Comparison of ENCODE assay signal across 9 mouse cellular contexts in genomic region chr9:55545556-55546175, GRCm38 (mm10). TPM values are rescaled to one million over a fixed set of nuclear protein-coding genes. Genes with fewer than 3 reads are reported as not detected.
DNase-seq lines count a peak whose midpoint lies in the region; ATAC-seq and TF ChIP-seq lines count a peak whose summit lies in the region.
"Had no signal": no experiment of that assay in that cellular context is flagged by ENCODE, and none has a peak within 500 bp of the region (broad histone marks: within the 10 kb centered on the region; RNA-seq: fewer than 3 reads in every experiment).

No protein-coding gene starts in this region.

- peak; percentile 9 for DNase-seq in cerebellum, adult 9-11 months
- DNase-seq in cerebellum, adult 11 months = no peak
- peak; percentile 49 for DNase-seq in forebrain, postnatal 0 days
- DNase-seq in kidney, postnatal 10 days = peak; percentile 29
- DNase-seq in thymus, postnatal 14 days = no peak
- DNase-seq in spleen, postnatal 36 days (ENCODE audit: low spot score in 2 of 2) = no peak

- H3K4me3 ChIP-seq in ES-Bruce4 (ENCODE audit: low read depth, low read length) = peak overlapping the region; percentile 29; the same call in 1 of the 2 replicates
- H3K4me3 ChIP-seq in forebrain, postnatal 0 days (ENCODE audit: low read depth, low read length) = peak overlapping the region; percentile 2; the same call in 1 of the 2 replicates
- peak overlapping the region; percentile 38 for H3K4me3 ChIP-seq in neural tube, embryonic 13.5 days

- TF ChIP-seq POLR2A in ES-Bruce4 (IDR thresholded peaks at IDR 0.05; ENCODE audit: insufficient read depth, low read length) = no peak

- H3K4me1 ChIP-seq in ES-Bruce4 (ENCODE audit: control insufficient read depth, insufficient read depth, low read length) = no peaks in the 10 kb centered on the region
- no peaks in the 10 kb centered on the region; the same call in 1 of the 2 replicates for H3K4me1 ChIP-seq in forebrain, postnatal 0 days (ENCODE audit: insufficient read depth)
- H3K4me1 ChIP-seq in neural tube, embryonic 13.5 days (replicated peaks) = peaks cover 49% of the 10 kb centered on the region

- no peak overlapping the region for H3K4me2 ChIP-seq in forebrain, postnatal 0 days (ENCODE audit: low read depth)
- H3K4me2 ChIP-seq in neural tube, embryonic 13.5 days = peak overlapping the region; percentile 48

- peaks cover 20% of the 10 kb centered on the region for H3K27me3 ChIP-seq in ES-Bruce4 (ENCODE audit: control insufficient read depth, insufficient read depth, low read length, poor library complexity, severe bottlenecking)
- peaks cover 67% of the 10 kb centered on the region for H3K27me3 ChIP-seq in forebrain, postnatal 0 days (ENCODE audit: insufficient read depth, low read length)
- H3K27me3 ChIP-seq in neural tube, embryonic 13.5 days = peaks cover 100% of the 10 kb centered on the region

- H3K27ac ChIP-seq in ES-Bruce4 (ENCODE audit: insufficient read depth, low read length) = no peak overlapping the region
- H3K27ac ChIP-seq in forebrain, postnatal 0 days (ENCODE audit: low read depth, low read length) = no peak overlapping the region
- H3K27ac ChIP-seq in neural tube, embryonic 13.5 days (replicated peaks) = no peak overlapping the region

- ATAC-seq in forebrain, postnatal 0 days = no peak
- no peak for ATAC-seq in neural tube, embryonic 13.5 days (ENCODE audit: low read depth)

- 4% methylated on average over 41 of the region's 41 CpGs for WGBS in forebrain, postnatal 0 days
- WGBS in neural tube, embryonic 13.5 days = 3% methylated on average over 41 of the region's 41 CpGs

- TF ChIP-seq EP300 in ES-Bruce4 (IDR thresholded peaks at IDR 0.05; ENCODE audit: insufficient read depth, low read depth, low read length) = no peak

- H3K9ac ChIP-seq in ES-Bruce4 (ENCODE audit: low read depth, poor library complexity, severe bottlenecking) = no peak overlapping the region
- no peak overlapping the region for H3K9ac ChIP-seq in forebrain, postnatal 0 days
- H3K9ac ChIP-seq in neural tube, embryonic 13.5 days = peak overlapping the region; percentile 67

- no peaks in the 10 kb centered on the region for H3K36me3 ChIP-seq in ES-Bruce4 (ENCODE audit: control insufficient read depth, insufficient read depth, low read length, poor library complexity, severe bottlenecking)
- H3K36me3 ChIP-seq in forebrain, postnatal 0 days (ENCODE audit: insufficient read depth) = no peaks in the 10 kb centered on the region
- H3K36me3 ChIP-seq in neural tube, embryonic 13.5 days = no peaks in the 10 kb centered on the region

- TF ChIP-seq CTCF in ES-Bruce4 (IDR thresholded peaks at IDR 0.05; ENCODE audit: low read depth, low read length) = no peak
- TF ChIP-seq CTCF in forebrain, postnatal 0 days (IDR thresholded peaks at IDR 0.05; ENCODE audit: low read depth) = no peak

- H3K9me3 ChIP-seq in ES-Bruce4 (replicated peaks; ENCODE audit: control insufficient read depth, insufficient read depth, low read length, poor library complexity, severe bottlenecking) = no peaks in the 10 kb centered on the region
- H3K9me3 ChIP-seq in forebrain, postnatal 0 days (ENCODE audit: low read length) = no peaks in the 10 kb centered on the region
- no peaks in the 10 kb centered on the region for H3K9me3 ChIP-seq in neural tube, embryonic 13.5 days

RNA-seq across cellular contexts. Expression of gene Isl2, which starts 7.2 kb away (rescaled TPM):
- 0.44 TPM in 1 of 2 replicates, not detected in the other for polyA plus RNA-seq in ES-Bruce4 (2011; ENCODE audit: insufficient read depth, insufficient read length, low read depth, missing spikeins)
- not detected in 2 replicates for total RNA-seq in forebrain, postnatal 0 days (2014; rRNA removed)
- not detected in 2 replicates for polyA plus RNA-seq in forebrain, postnatal 0 days (2015; fragmentation: Nextera tagmentation; extraction: Ambion mirVana)
- 55.2 and 62.4 TPM in 2 replicates for polyA plus RNA-seq in neural tube, embryonic 13.5 days (2015; fragmentation: Nextera tagmentation; extraction: Ambion mirVana)
- total RNA-seq: left cerebral cortex, adult 18-20 months had no signal

RNA-seq across cellular contexts. Expression of gene Etfa, which starts 33.6 kb away (rescaled TPM):
- 83.0 and 86.6 TPM in 2 replicates for polyA plus RNA-seq in ES-Bruce4 (2011; ENCODE audit: insufficient read depth, insufficient read length, low read depth, missing spikeins)
- 11.2 and 17.9 TPM in 2 replicates for total RNA-seq in forebrain, postnatal 0 days (2014; rRNA removed)
- polyA plus RNA-seq in forebrain, postnatal 0 days (2015; fragmentation: Nextera tagmentation; extraction: Ambion mirVana) = 94.2 and 96.0 TPM in 2 replicates
- polyA plus RNA-seq in neural tube, embryonic 13.5 days (2015; fragmentation: Nextera tagmentation; extraction: Ambion mirVana) = 106 and 116 TPM in 2 replicates

Comparison
In these comparisons a context has a peak if more than half of its experiments do, and no peak if none do; other contexts are left out.
1. DNase-seq: peak in cerebellum, adult 9-11 months (single experiment), forebrain, postnatal 0 days (single experiment) and kidney, postnatal 10 days (single experiment); none in cerebellum, adult 11 months (single experiment), thymus, postnatal 14 days (single experiment) and spleen, postnatal 36 days (0 of 2).
2. RNA of gene Isl2, which starts 7.2 kb away (polyA plus RNA-seq): 55.2 to 62.4 TPM in neural tube, embryonic 13.5 days; 0.44 TPM in ES-Bruce4 and not detected in forebrain, postnatal 0 days; every median in the first group is over 10 times any median in the second.
3. Peak in every context shown above with its lines, with median percentiles within 50 percentile points of each other: H3K4me3 ChIP-seq.